Mouse (Mus musculus) megakaryocyte, embryonic 14.5 days (primary cell): ENCODE results near the gene Tvp23b.

Experiments used
- FLI1 ChIP-seq: IDR thresholded peaks from 2 replicates; pipeline ENCODE4 v1.6.1; 2012; ENCODE audit warnings: low read length, inconsistent platforms, mixed read lengths
- GATA1 ChIP-seq: IDR thresholded peaks from 3 replicates; pipeline ENCODE4 v1.6.1; 2012; ENCODE audit warnings: mixed read lengths, low read length, inconsistent platforms, borderline replicate concordance

GRCm38 (mm10) chr11:62885323-62885722, 6.1 kb downstream of the Tvp23b start:
- no peak for TF ChIP-seq GATA1
- no peak for TF ChIP-seq FLI1
